Mouse (Mus musculus): ENCODE data around the gene Idi2. TPM values are rescaled to one million over a fixed set of nuclear protein-coding genes. Genes with fewer than 3 reads are reported as not detected.
"Not testable (repeated sequence)": the region's sequence is repeated elsewhere in the genome, so short reads cannot be mapped to it uniquely, and the experiment has no call there.

Gene Idi2
- total and polyA plus RNA-seq, 2 experiments from 2014 or later: not detected

DNA sequence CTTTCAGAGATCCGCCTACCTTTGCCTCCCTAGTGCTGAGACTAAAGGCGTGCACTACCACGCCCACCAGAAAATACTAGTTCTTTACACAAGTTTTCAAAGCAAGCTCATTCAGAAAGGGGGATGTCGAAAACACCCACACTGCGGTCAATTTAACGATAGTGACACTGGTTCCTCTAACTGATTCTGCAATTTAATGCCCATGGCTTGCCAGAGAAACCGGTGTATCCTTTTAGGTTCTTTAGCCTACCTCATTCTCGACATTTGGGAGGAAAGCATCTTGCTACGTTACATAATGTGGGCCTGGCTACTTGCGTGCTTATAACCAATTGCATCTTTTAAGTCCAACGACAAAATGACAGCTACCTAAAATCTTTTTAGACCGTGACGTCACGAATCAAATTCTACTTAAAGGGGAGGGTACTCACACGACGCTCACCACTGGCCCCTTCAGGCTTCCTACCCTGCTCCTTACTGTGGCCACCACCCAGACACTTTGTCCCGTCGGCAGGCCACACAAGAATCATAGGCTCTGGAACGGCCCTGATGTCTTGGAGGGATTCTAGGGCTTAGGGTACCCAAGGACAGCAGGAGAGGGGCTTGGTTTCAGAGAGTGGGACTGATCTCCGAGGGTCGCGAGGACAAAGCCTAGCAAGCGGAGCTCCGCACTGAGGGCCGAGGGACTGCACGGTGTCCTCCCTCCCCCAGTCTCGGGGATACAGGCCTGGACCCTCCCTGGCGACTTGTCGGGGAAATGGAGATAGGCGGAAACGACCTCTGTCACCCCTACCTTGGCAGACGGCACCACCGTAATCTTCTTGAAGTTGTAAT is 42.7 kb downstream of the Idi2 start:
- 2% methylated on average over 33 of the region's 33 CpGs for WGBS
- no peaks in the 10 kb centered on the region for H3K27me3 ChIP-seq (ENCODE audit: control insufficient read depth, insufficient read depth, low read length)
- ATAC-seq (ENCODE audit: insufficient read depth, low read depth): peak; percentile 28
- H3K4me3 ChIP-seq (ENCODE audit: low read depth, low read length): peak overlapping the region; percentile 90
- peaks cover 12% of the 10 kb centered on the region for H3K36me3 ChIP-seq (replicated peaks; ENCODE audit: control insufficient read depth, insufficient read depth, low read length)
- no peak for DNase-seq (ENCODE audit: low spot score)
- H3K9me3 ChIP-seq (replicated peaks; ENCODE audit: control insufficient read depth, low read length): no peaks in the 10 kb centered on the region
- H3K27ac ChIP-seq (ENCODE audit: low read depth): peak overlapping the region; percentile 77
- H3K9ac ChIP-seq (replicated peaks; ENCODE audit: low read depth, low read length): peak overlapping the region; percentile 78
- H3K4me2 ChIP-seq (ENCODE audit: low read depth, low read length): peak overlapping the region; percentile 94
- peaks cover 9% of the 10 kb centered on the region for H3K4me1 ChIP-seq (ENCODE audit: control insufficient read depth, insufficient read depth)
- no peak for TF ChIP-seq EP300 (IDR thresholded peaks at IDR 0.05; ENCODE audit: low read depth)
- no peak for TF ChIP-seq CTCF (IDR thresholded peaks at IDR 0.05; ENCODE audit: low read depth)

DNA sequence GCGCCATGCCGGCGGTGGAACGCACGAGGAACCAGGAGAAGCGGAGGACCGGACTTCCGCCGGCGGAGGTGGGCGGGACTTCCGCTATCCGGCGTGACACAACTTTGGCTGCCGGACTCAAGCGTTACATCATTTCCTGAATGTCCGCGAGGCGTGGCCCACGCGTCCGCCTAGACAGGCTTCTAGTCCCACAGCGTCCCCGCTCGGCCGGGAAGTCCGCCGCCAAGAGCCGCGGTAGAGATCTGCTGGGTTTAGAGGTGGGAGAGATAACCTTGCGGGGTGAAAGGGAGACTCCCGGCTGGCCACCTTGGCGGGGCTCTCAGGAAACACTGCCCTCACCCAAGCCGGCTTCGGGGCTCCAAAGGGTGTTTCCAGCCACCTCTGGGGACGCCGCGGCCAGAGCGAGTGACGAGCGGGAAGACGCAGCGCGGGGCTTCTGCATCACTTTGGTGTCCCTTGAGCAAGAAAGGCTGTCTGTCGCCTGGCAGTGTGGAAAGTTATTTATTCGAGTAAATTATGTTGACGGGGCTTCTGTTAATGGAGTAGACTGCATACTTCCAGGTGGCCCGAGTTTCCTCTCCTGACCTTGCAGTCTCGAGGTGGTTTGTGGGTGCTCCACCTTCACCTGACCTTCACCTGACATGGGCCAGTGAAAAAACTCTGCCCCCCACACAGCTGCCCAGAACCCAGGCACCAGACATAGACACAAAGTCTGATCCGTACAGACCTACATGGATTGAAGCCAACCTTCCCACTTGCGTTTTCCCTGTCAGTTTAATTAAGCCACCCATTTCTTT is 43.5 kb downstream of the Idi2 start, which contains the start of gene Gtpbp4:
Gene Gtpbp4 (minus strand): TSS at position 94 of the 797 bp plus-strand sequence.
- peaks cover 9% of the 10 kb centered on the region for H3K4me1 ChIP-seq (ENCODE audit: control insufficient read depth, insufficient read depth)
- H3K27ac ChIP-seq (ENCODE audit: low read depth): peak within 1 kb of the TSS; percentile 94
- H3K9ac ChIP-seq (replicated peaks; ENCODE audit: low read depth, low read length): peak within 1 kb of the TSS; percentile 78
- ATAC-seq (ENCODE audit: insufficient read depth, low read depth) (peak; percentile 97), DNase-seq (ENCODE audit: low spot score) (peak; percentile 96)
- peak; percentile 61; the same call in 1 of the 2 replicates for TF ChIP-seq EP300 (IDR thresholded peaks at IDR 0.05; ENCODE audit: low read depth)
- TF ChIP-seq CTCF (IDR thresholded peaks at IDR 0.05; ENCODE audit: low read depth): peak; percentile 71
- peak within 1 kb of the TSS; percentile 90 for H3K4me3 ChIP-seq (ENCODE audit: low read depth, low read length)
- H3K36me3 ChIP-seq (replicated peaks; ENCODE audit: control insufficient read depth, insufficient read depth, low read length): peaks cover 4% of the 10 kb centered on the region
- H3K4me2 ChIP-seq (ENCODE audit: low read depth, low read length): peak within 1 kb of the TSS; percentile 94
- under 1% methylated on average over 51 of the region's 51 CpGs for WGBS
- H3K9me3 ChIP-seq (replicated peaks; ENCODE audit: control insufficient read depth, low read length): no peaks in the 10 kb centered on the region
- no peaks in the 10 kb centered on the region for H3K27me3 ChIP-seq (ENCODE audit: control insufficient read depth, insufficient read depth, low read length)

DNA sequence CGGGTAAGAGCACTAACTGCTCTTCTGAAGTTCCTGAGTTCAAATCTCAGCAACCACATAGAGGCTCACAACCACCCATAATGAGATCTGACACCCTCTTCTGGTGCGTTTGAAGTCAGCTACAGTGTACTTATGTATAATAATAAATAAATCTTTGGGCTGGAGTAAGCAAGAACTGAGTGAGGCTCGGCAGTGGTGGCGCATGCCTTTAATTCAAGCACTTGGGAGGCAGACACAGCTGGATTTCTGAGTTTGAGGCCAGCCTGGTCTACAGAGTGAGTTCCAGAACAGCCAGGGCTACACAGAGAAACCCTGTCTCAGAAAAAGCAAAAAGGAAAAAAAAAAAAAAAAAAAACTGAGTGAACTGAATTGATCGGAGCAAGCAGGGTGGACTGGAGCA is 44.6 kb downstream of the Idi2 start:
- not testable (repeated sequence) for H3K4me3 ChIP-seq (ENCODE audit: low read depth, low read length); ATAC-seq (ENCODE audit: insufficient read depth, low read depth); H3K4me2 ChIP-seq (ENCODE audit: low read depth, low read length); H3K36me3 ChIP-seq (replicated peaks; ENCODE audit: control insufficient read depth, insufficient read depth, low read length); H3K27ac ChIP-seq (ENCODE audit: low read depth); H3K27me3 ChIP-seq (ENCODE audit: control insufficient read depth, insufficient read depth, low read length); H3K9me3 ChIP-seq (replicated peaks; ENCODE audit: control insufficient read depth, low read length); H3K4me1 ChIP-seq (ENCODE audit: control insufficient read depth, insufficient read depth); H3K9ac ChIP-seq (replicated peaks; ENCODE audit: low read depth, low read length); DNase-seq (ENCODE audit: low spot score)
- 87% methylated on average over 5 of the region's 5 CpGs for WGBS

DNA sequence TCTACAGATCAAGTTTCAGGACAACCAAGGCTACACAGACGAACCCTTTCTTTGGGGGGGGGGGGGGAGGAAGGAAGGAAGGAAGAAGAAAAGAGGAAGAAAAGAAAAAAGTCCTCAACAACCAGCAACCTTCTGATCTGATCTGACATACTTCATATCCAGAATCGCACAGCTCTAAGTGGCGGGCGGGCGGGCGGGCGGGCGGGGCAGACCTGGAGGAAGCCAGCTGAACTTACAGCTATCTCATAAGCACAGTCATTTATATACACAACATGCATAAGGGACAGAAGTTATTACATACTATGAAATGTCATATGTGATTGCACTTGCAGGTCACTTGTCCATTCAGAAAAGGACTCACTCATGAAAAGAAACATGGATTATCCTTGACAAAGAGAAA is 46.8 kb downstream of the Idi2 start:
- no peak overlapping the region for H3K9ac ChIP-seq (replicated peaks; ENCODE audit: low read depth, low read length)

DNA sequence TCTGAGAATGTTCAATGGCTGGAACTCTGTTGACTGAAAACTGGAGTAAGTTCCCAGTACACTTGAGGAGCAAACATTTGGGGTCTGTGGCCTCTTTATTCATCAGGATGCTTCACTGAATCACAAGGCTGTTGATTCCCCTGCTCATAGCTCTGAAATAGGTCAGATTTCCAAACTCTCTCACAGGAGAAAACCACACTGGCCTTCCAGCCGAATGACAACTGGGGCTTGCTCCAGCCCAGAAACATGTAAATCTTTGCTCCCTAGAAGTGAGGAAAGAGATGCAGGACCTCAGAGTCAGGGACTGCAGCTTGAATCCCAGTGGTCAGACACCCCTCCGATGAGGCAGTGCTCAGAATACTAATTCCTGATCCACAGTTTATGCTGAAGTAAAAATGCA is 50.6 kb downstream of the Idi2 start:
- ATAC-seq (ENCODE audit: insufficient read depth, low read depth): no peak
- Histone ChIP-seq H3K4me2 (ENCODE audit: low read depth, low read length) (no peak overlapping the region), H3K4me1 (ENCODE audit: control insufficient read depth, insufficient read depth) (no peaks in the 10 kb centered on the region), H3K4me3 (ENCODE audit: low read depth, low read length) (no peak overlapping the region), H3K27ac (ENCODE audit: low read depth) (no peak overlapping the region), H3K36me3 (replicated peaks; ENCODE audit: control insufficient read depth, insufficient read depth, low read length) (no peaks in the 10 kb centered on the region), H3K9me3 (replicated peaks; ENCODE audit: control insufficient read depth, low read length) (no peaks in the 10 kb centered on the region), H3K27me3 (ENCODE audit: control insufficient read depth, insufficient read depth, low read length) (no peaks in the 10 kb centered on the region), H3K9ac (replicated peaks; ENCODE audit: low read depth, low read length) (no peak overlapping the region)
- TF ChIP-seq EP300 (IDR thresholded peaks at IDR 0.05; ENCODE audit: low read depth) (no peak), CTCF (IDR thresholded peaks at IDR 0.05; ENCODE audit: low read depth) (no peak)
- WGBS: 66% methylated on average over 2 of the region's 2 CpGs
- no peak for DNase-seq (ENCODE audit: low spot score)

More for the DNA sequence above, 46.8 kb downstream of the Idi2 start:
- DNase-seq (ENCODE audit: low spot score): no peak
- Histone ChIP-seq H3K4me1 (ENCODE audit: control insufficient read depth, insufficient read depth) (peaks cover 8% of the 10 kb centered on the region), H3K36me3 (replicated peaks; ENCODE audit: control insufficient read depth, insufficient read depth, low read length) (no peaks in the 10 kb centered on the region), H3K27me3 (ENCODE audit: control insufficient read depth, insufficient read depth, low read length) (no peaks in the 10 kb centered on the region), H3K9me3 (replicated peaks; ENCODE audit: control insufficient read depth, low read length) (no peaks in the 10 kb centered on the region), H3K4me2 (ENCODE audit: low read depth, low read length) (no peak overlapping the region), H3K27ac (ENCODE audit: low read depth) (no peak overlapping the region), H3K4me3 (ENCODE audit: low read depth, low read length) (no peak overlapping the region)
- TF ChIP-seq CTCF (IDR thresholded peaks at IDR 0.05; ENCODE audit: low read depth): no peak
- no peak for TF ChIP-seq EP300 (IDR thresholded peaks at IDR 0.05; ENCODE audit: low read depth)
- WGBS: 80% methylated on average over 8 of the region's 8 CpGs
- no peak for ATAC-seq (ENCODE audit: insufficient read depth, low read depth)

Small RNA genes lying within 50 kb of the gene (microRNA-seq; reads per million reads assigned to microRNA genes)
- gene Gm22750: not detected

Other genes with a start within 250 kb of the Idi2 start
- gene Wdr37, start 81.0 kb upstream of the Idi2 start, total RNA-seq (2014; rRNA removed; ENCODE audit: low replicate concordance): 16.3 and 24.2 TPM in 2 replicates
- gene Wdr37, start 81.0 kb upstream of the Idi2 start, polyA plus RNA-seq (2015; fragmentation: Nextera tagmentation; extraction: Ambion mirVana): 14.7 and 15.7 TPM in 2 replicates
- 21.0 and 31.7 TPM in 2 replicates for gene Idi1, start 67.4 kb upstream of the Idi2 start, total RNA-seq (2014; rRNA removed; ENCODE audit: low replicate concordance)
- 27.8 and 29.0 TPM in 2 replicates for gene Idi1, start 67.4 kb upstream of the Idi2 start, polyA plus RNA-seq (2015; fragmentation: Nextera tagmentation; extraction: Ambion mirVana)
- gene Gm9745, start 4.6 kb upstream of the Idi2 start, total RNA-seq (2014; rRNA removed; ENCODE audit: low replicate concordance): not detected in 2 replicates
- gene Gm9745, start 4.6 kb upstream of the Idi2 start, polyA plus RNA-seq (2015; fragmentation: Nextera tagmentation; extraction: Ambion mirVana): not detected in 2 replicates
- 4.2 and 13.8 TPM in 2 replicates for gene Gtpbp4, start 43.2 kb downstream of the Idi2 start, total RNA-seq (2014; rRNA removed; ENCODE audit: low replicate concordance)
- gene Gtpbp4, start 43.2 kb downstream of the Idi2 start, polyA plus RNA-seq (2015; fragmentation: Nextera tagmentation; extraction: Ambion mirVana): 37.5 and 42.5 TPM in 2 replicates
- 37.1 and 95.2 TPM in 2 replicates for gene Larp4b, start 141.0 kb downstream of the Idi2 start, total RNA-seq (2014; rRNA removed; ENCODE audit: low replicate concordance)
- gene Larp4b, start 141.0 kb downstream of the Idi2 start, polyA plus RNA-seq (2015; fragmentation: Nextera tagmentation; extraction: Ambion mirVana): 17.2 and 19.1 TPM in 2 replicates